Mouse (Mus musculus) CH12.LX (cell line): Measurements from ENCODE around the gene Fat3. TPM values are rescaled to one million over a fixed set of nuclear protein-coding genes. Genes with fewer than 3 reads are reported as not detected.
A peak's percentile ranks its signal among the peaks of the same experiment; 100 is the strongest.

Source experiments
- DNase-seq: peaks from one replicate; pipeline ENCODE4 v3.0.0-alpha.2; 2013; ENCODE audit errors: extremely low read depth
- H3K27ac ChIP-seq: 2 replicates; pipeline ENCODE4 v1.5.1; 2012; ENCODE audit warnings: low read depth, mild to moderate bottlenecking, control low read depth, moderate library complexity; ENCODE audit not compliant: insufficient read depth
- H3K27me3 ChIP-seq: replicated peaks from 2 replicates; pipeline ENCODE3; 2012; ENCODE audit warnings: inconsistent platforms
- H3K36me3 ChIP-seq, 2 experiments: replicated peaks in 1 of 2; 2 replicates each; pipeline versions ENCODE3 to v1.6.1; 2012; ENCODE audit warnings: inconsistent platforms in 1 of 2, low read length in 1 of 2, mild to moderate bottlenecking in 1 of 2, mixed read lengths in 1 of 2, moderate library complexity in 1 of 2; ENCODE audit not compliant: control insufficient read depth in 1 of 2, insufficient read depth in 1 of 2
- H3K4me1 ChIP-seq, 2 experiments: 2 replicates each; pipeline ENCODE4 v1.6.1; 2012; ENCODE audit warnings: inconsistent platforms in 1 of 2, moderate library complexity in 1 of 2; ENCODE audit not compliant: insufficient read depth in 2 of 2, control insufficient read depth in 1 of 2
- H3K4me2 ChIP-seq: 2 replicates; pipeline ENCODE4 v1.6.1; 2012; ENCODE audit warnings: low read depth, mild to moderate bottlenecking, control low read depth; ENCODE audit not compliant: poor library complexity, insufficient read depth, severe bottlenecking
- H3K4me3 ChIP-seq, 3 experiments: fragments of 150-350 bp in 1 of 3; sonication (generic) in 1 of 3; replicated peaks in 1 of 3; 2 replicates each; pipeline versions ENCODE3 to v1.5.1; 2011 to 2012; ENCODE audit warnings: low read depth in 2 of 3, low read length in 2 of 3, mild to moderate bottlenecking in 2 of 3, moderate library complexity in 2 of 3, control low read depth in 1 of 3, improper control_type of control experiment in 1 of 3, inconsistent platforms in 1 of 3, mixed read lengths in 1 of 3; ENCODE audit not compliant: poor library complexity in 1 of 3
- H3K79me2 ChIP-seq: replicated peaks from 2 replicates; pipeline ENCODE4 v1.6.1; 2012; ENCODE audit warnings: mild to moderate bottlenecking, moderate library complexity; ENCODE audit not compliant: control insufficient read depth, poor library complexity, insufficient read depth, severe bottlenecking; ENCODE audit errors: extremely low read depth
- H3K9ac ChIP-seq: 2 replicates; pipeline ENCODE4 v1.6.1; 2012; ENCODE audit warnings: low read depth, mild to moderate bottlenecking, control low read depth, moderate library complexity; ENCODE audit not compliant: insufficient read depth
- H3K9me3 ChIP-seq: replicated peaks from 2 replicates; pipeline ENCODE3; 2012; ENCODE audit warnings: low read length, inconsistent platforms, mixed read lengths
- CTCF ChIP-seq, 2 experiments: IDR thresholded peaks in 1 of 2; conservative IDR thresholded peaks in 1 of 2; 2 replicates each; pipeline ENCODE4 v1.5.1; 2011 to 2012; ENCODE audit warnings: low read depth in 2 of 2, low read length in 2 of 2, improper control_type of control experiment in 1 of 2, inconsistent platforms in 1 of 2, mild to moderate bottlenecking in 1 of 2, moderate library complexity in 1 of 2
- ELF1 ChIP-seq: IDR thresholded peaks from 2 replicates; pipeline ENCODE4 v1.6.1; 2014; ENCODE audit warnings: low read depth, mild to moderate bottlenecking, inconsistent platforms, low read length, improper control_type of control experiment
- MAFK ChIP-seq: IDR thresholded peaks from 2 replicates; pipeline ENCODE4 v1.6.1; 2011; ENCODE audit warnings: low read length, improper control_type of control experiment; ENCODE audit not compliant: insufficient replicate concordance
- MAX ChIP-seq: IDR thresholded peaks from 2 replicates; pipeline ENCODE4 v1.6.1; 2011; ENCODE audit warnings: low read length, improper control_type of control experiment
- MXI1 ChIP-seq: IDR thresholded peaks from 2 replicates; pipeline ENCODE4 v1.6.1; 2011; ENCODE audit warnings: mild to moderate bottlenecking, low read depth, low read length, improper control_type of control experiment
- PAX5 ChIP-seq: IDR thresholded peaks from 2 replicates; pipeline ENCODE4 v1.6.1; 2012; ENCODE audit warnings: low read length, inconsistent platforms, mixed read lengths
- POLR2AphosphoS2 ChIP-seq: IDR thresholded peaks from 2 replicates; pipeline ENCODE4 v1.6.1; 2011; ENCODE audit warnings: low read depth, low read length, improper control_type of control experiment
- RAD21 ChIP-seq: IDR thresholded peaks from 2 replicates; pipeline ENCODE4 v1.6.1; 2011; ENCODE audit warnings: low read depth, mild to moderate bottlenecking, low read length, improper control_type of control experiment, moderate library complexity
- UBTF ChIP-seq: IDR thresholded peaks from 2 replicates; pipeline ENCODE4 v1.6.1; 2012; ENCODE audit warnings: low read depth, mild to moderate bottlenecking, inconsistent platforms, low read length, improper control_type of control experiment, moderate library complexity
- USF2 ChIP-seq: conservative IDR thresholded peaks from 2 replicates; pipeline ENCODE4 v1.6.1; 2011; ENCODE audit warnings: low read depth, low read length, improper control_type of control experiment
- ZC3H11A ChIP-seq: IDR thresholded peaks from 2 replicates; pipeline ENCODE4 v1.6.1; 2012; ENCODE audit warnings: low read depth, mild to moderate bottlenecking, inconsistent platforms, low read length, improper control_type of control experiment
- ZNF384 ChIP-seq: IDR thresholded peaks from 2 replicates; pipeline ENCODE4 v1.6.1; 2012; ENCODE audit warnings: low read depth, low read length, improper control_type of control experiment, inconsistent platforms
- dilution Hi-C: fragments of 300-500 bp; cut with MboI; formaldehyde crosslinking; loops from 2 replicates; pipeline ENCODE4 v1.14.3; 2020; ENCODE audit warnings: low sequenced_read_pairs; ENCODE audit not compliant: extremely low pct_unique_long_range_greater_than_20kb, extremely low pct_ligation_motif_present
- in situ Hi-C: fragments of 300-500 bp; cut with MboI; formaldehyde crosslinking; loops from 3 replicates; pipeline ENCODE4 v1.14.3; 2019; ENCODE audit warnings: low sequenced_read_pairs, low pct_ligation_motif_present, low pct_unique_long_range_greater_than_20kb, mixed read lengths
- polyA plus RNA-seq: library from polyadenylated mRNA; unstranded; fragments of >175 nt; gene quantifications from 2 replicates; pipeline ENCODE4 v1.2.1, GENCODE M21; 2012; ENCODE audit warnings: low read depth; ENCODE audit not compliant: insufficient read length
- total RNA-seq, 2 experiments: library from RNA; depleted of rRNA; stranded (reverse); fragments of 300-350 nt in 1 of 2; fragments of >200 nt in 1 of 2; gene quantifications; 2 replicates each; pipeline ENCODE4 v1.2.3; 2012 to 2014

Gene Fat3
- total and polyA plus RNA-seq, 3 experiments, result 0.03 to 0.07 TPM; not detected in 1

- H3K27ac ChIP-seq, result no peak overlapping the region
- no peaks in the 10 kb centered on the region for H3K36me3 ChIP-seq
- no peaks in the 10 kb centered on the region for H3K4me1 ChIP-seq
- no peak for DNase-seq
- no peaks in the 10 kb centered on the region for H3K79me2 ChIP-seq
- H3K9ac ChIP-seq, result no peak overlapping the region
- H3K4me3 ChIP-seq, result no peak overlapping the region
- no peaks in the 10 kb centered on the region for H3K27me3 ChIP-seq
- dilution Hi-C loops (no loop called here), in situ Hi-C loops (no loop called here)
- TF ChIP-seq POLR2AphosphoS2 (no peak), PAX5 (no peak), UBTF (no peak), USF2 (no peak)
- no peaks in the 10 kb centered on the region for H3K9me3 ChIP-seq
- H3K4me2 ChIP-seq, result no peak overlapping the region
Observed at GRCm38 (mm10) chr9:16074116-16074515, 427.0 kb downstream of the Fat3 start.

DNA sequence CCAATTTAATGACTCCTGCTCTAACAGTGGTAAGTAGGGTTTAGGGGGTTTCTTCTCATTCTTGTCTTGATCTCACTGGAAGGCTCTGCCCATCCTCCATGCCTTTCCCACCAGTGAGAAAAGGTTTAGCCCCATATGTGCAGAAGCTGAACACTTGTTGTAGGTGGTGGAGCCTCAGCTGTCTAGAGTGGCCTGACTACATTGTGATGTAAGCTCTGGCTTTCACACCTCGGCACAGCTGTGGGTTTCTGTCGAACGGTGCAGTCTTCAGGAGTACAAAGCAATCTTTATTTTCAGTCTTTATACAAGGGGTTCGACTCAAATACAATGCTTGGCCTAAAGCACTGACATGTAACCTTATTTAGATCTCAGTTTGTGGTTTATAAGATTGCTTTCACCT lies 437.6 kb downstream of the Fat3 start:
- Histone ChIP-seq H3K4me1 (no peaks in the 10 kb centered on the region), H3K9me3 (no peaks in the 10 kb centered on the region), H3K36me3 (no peaks in the 10 kb centered on the region), H3K4me3 (no peak overlapping the region), H3K9ac (no peak overlapping the region), H3K4me2 (no peak overlapping the region), H3K79me2 (no peaks in the 10 kb centered on the region), H3K27ac (no peak overlapping the region), H3K27me3 (no peaks in the 10 kb centered on the region)
- no peak for TF ChIP-seq RAD21
- in situ Hi-C loops (no loop called here), dilution Hi-C loops (no loop called here)
- no peak for DNase-seq

DNA sequence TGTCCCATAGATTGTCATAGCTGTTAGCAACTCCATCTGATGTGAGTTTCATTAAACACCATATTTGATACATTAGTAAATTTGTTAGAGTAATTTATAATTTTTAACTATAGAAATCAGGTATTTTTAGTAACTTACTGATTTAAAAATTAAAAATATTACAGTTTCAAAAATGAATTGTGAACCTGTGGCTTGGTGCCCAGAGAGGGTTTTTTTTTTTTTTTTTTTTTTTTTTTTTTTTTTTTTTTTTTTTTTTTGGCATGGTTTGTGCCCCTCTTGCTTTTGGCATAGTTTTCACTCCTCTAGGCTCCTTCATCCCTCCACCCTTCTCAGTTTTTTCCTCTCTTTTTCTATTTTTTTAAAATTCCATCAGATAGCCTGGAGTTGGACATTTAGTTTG lies 438.6 kb downstream of the Fat3 start:
- Histone ChIP-seq H3K27me3 (no peaks in the 10 kb centered on the region), H3K79me2 (no peaks in the 10 kb centered on the region), H3K4me3 (no peak overlapping the region), H3K9ac (no peak overlapping the region), H3K27ac (no peak overlapping the region), H3K4me1 (no peaks in the 10 kb centered on the region), H3K9me3 (no peaks in the 10 kb centered on the region), H3K4me2 (no peak overlapping the region), H3K36me3 (no peaks in the 10 kb centered on the region)
- TF ChIP-seq ZNF384, result peak; percentile 54; the same call in 1 of the 2 replicates
- no peak for TF ChIP-seq CTCF (conservative IDR thresholded peaks at IDR 0.05 in 1 of 2, IDR thresholded peaks at IDR 0.05 in 1 of 2; ENCODE audit: low read depth in 2 of 2, low read length in 2 of 2)
- no peak for TF ChIP-seq ZC3H11A
- no peak for DNase-seq
- dilution Hi-C loops (no loop called here), in situ Hi-C loops (no loop called here)

DNA sequence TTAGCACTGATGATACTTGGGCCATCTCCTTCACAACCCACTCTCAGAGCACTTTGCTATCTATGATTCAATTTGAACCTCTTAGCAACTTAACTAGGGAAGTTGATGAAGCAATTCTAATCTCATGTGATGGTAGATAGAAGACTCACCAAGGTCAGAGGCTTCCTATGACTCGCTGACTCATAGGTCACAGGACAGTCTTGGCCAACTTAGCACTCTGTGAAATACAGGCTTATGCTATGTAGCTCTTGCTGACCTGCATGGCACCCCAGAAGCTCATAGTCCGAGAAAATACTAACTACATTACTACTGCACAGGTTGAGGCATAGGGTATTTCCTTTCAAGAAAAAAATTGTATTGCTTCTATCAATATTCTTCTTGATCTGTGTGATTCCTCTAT lies 454.4 kb downstream of the Fat3 start:
- H3K4me3 ChIP-seq, result no peak overlapping the region
- in situ Hi-C loops, result no loop called here
- TF ChIP-seq ELF1, result no peak
- no peak for TF ChIP-seq MAFK
- TF ChIP-seq CTCF (conservative IDR thresholded peaks at IDR 0.05 in 1 of 2, IDR thresholded peaks at IDR 0.05 in 1 of 2; ENCODE audit: low read depth in 2 of 2, low read length in 2 of 2), result no peak
- no peak for TF ChIP-seq MAX
- no peak for TF ChIP-seq ZC3H11A
- TF ChIP-seq MXI1, result no peak

More for the DNA sequence above, 454.4 kb downstream of the Fat3 start:
- Histone ChIP-seq H3K4me1 (no peaks in the 10 kb centered on the region), H3K27ac (no peak overlapping the region), H3K9ac (no peak overlapping the region), H3K36me3 (no peaks in the 10 kb centered on the region), H3K4me2 (no peak overlapping the region), H3K27me3 (no peaks in the 10 kb centered on the region), H3K79me2 (no peaks in the 10 kb centered on the region), H3K9me3 (no peaks in the 10 kb centered on the region)
- dilution Hi-C loops, result no loop called here
- DNase-seq, result no peak
